Mouse (Mus musculus): ENCODE measurements around the gene E4f1. TPM values are rescaled to one million over a fixed set of nuclear protein-coding genes. Genes with fewer than 3 reads are reported as not detected.

Gene E4f1
- total RNA-seq, 2 experiments from 2014 or later, result 30.3 to 42.7 TPM

DNA sequence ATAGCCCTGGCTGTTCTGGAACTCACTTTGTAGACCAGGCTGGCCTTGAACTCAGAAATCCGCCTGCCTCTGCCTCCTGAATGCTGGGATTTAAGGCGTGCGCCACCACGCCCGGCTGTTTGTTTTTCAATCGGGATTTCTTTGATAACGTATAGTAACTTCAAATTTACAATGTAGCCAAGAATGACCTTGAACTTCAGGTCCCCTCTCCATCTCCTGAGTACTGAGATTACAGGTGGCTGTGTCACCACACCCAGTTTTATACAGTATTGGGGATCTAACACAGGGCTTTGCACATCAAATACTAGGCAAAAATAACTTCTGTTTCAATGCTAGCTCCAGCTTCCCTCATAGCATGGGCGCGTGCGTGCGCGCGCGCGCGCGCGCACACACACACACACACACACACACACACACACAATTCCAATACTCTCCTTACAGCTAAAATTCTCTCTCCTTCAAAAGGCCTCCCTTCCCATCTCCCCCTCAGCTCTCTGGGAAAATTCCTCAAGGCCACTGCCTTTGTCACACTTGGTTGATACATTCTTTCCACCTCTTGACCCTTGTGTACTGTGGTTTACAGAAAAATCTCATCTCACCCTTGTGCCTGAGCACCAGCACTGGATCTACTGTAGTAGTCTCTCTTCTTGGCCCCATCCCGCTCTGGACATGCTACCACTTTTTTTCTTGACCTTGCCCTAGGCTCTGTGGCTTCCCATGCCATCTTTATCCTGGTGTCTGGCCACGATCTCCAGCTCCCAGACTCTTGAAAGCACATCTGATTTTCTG is 11.1 kb upstream of the E4f1 start:
- no peak for DNase-seq

DNA sequence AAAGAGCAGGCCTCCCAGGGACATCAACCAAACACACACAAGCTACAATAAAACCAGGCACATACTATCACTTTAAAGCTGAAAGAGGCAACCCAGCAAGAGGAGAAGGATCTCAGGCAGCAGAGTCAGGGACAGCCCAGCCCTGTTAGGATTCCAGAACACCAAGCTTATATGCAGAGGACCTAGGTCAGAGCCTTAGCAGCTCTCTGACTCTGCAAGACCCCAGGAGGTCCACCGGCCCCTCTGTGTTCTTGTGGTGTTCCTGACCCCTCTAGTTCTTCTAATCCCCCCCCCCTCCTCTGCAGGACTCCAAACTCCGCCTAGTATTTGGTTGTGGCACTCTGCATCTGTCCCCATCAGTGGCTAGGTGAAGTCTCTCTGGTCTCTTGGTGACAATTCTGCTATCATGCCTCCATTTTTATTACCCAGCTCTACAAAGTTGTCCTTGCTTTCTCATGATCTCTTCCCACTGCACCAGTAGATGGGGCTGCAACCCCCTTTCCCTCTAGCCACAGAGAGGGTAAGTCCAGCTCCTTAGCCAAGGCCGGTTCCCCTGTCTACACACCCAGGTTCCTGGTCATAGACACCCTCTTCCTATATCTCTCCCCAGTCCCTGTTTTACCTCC is 10.2 kb upstream of the E4f1 start:
- DNase-seq, result no peak

DNA sequence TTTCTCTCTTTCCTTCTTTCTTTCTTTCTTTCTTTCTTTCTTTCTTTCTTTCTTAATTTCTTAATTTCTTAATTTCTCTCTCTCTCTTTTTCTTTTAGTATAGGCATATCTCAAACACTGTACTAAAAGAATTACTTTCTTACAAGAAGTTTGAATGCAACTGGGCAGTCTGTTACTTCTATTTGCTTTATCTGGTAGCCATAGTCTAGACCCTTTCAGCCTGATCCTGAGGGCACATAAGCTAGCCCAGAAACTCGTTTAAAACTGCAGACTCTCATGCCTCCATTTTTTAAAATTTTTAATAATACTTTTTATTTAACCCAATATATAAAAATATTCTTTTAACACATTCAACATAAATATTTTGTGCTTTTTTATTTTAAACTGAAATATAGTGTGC is 9.3 kb upstream of the E4f1 start:
- DNase-seq, result no peak

DNA sequence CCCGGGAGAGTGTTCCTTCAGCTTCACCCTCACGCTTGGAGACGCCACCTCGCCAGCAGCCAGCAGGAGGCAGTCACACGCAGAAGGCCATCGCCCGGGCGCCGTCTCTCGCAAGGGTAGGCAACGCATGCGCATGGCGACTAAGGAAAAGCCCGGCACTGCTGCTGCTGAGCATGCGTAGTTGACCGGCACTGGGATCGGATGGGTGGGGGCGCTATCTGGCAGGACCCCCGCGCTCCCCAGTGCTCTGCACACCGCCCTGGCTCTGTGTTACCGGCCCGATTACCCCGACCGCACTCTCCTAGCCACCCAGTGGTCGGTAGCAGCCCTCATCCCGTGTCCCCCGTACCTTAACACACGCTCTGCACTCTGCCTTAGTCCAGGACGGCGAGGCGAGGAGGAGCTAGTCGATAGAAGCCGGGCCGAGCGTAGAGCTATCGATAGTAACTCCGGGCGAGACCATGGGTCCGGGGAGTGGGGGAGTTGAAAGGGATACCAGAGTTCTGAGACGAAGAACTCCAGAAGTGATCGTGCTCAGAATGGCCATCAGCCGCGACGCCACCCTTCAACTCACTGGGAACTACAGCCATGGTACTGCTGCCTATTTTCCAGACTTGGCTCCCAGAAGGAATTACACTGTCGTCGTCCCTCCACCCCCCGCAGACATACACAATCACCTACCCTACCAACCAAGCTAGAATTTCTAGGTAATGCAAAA is 8.7 kb upstream of the E4f1 start, which contains the start of gene Mlst8:
Mlst8 (minus strand) TSS at position 416 of the 718 bp plus-strand sequence.
- peak; percentile 98 for DNase-seq

DNA sequence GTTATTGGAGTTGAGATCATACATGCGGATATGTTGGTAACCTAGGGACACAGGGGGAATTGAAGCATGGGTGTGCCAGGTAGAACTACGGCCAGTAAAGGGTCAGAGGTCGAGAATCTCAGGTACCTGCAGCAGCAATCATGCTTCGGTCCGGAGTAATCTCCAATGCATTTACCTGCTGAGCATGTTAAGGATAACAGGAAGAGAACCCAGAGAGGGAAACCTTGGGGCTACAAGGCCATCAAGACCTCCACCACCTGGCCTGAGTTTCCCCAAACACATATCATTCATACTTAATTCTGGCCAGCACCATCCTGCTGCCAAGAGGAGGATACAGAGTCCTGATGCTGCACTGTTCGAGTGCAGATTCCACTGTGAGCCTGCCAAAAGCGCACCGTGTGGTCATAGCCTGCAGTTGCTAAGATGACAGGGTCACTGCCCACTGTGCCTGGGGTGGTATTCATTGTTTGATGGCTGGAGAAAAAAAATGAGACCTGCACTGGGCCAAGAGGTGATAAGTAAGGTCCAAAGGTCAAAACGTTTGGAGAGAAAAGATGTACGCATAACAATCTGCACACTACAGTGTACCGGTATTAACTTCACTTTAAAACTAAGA is 8.0 kb upstream of the E4f1 start:
- no peak for DNase-seq

DNA sequence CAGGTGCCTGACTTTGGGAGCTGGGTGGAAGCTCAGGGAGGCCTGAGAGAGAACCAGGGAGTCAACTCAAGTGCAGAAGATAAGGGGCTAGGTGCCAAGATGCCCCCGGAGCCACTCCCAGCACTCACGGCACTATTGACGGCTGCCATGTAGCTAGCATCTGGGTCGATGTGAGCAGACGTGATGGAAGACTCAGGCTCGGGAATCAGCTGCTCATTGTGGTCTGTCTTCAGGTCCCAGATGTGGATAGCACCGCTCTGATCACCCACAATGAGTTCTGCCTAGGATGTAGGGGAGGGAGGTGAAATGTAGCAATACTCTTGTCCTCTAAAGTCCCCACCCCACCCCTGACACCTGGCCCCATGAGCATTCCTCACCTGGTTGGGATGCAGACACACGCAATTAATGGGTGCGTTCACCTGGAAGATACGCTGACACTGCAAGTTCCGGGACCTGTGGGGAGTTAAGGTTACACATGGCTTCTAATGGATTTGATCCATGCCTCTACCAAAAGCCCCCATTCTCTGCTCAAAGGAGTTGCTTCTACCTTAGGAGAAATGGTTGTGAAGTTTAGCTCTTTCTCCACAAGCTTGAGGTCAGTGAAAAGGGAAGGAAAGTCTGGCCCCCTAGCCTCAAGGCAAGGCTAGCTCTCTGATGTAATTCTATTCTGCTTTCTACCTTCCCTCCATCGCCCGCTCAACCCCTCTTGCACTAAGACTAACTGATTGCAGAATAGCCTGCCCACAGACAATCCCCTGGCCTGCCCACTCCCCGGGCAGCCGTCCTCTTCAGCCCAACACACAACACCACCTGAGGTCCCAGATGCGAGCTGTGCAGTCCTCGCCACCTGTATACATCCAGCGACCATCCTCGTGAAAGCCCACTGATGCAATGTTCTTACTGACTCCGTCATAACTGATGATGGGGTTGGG is 7.2 kb upstream of the E4f1 start:
- no peak for DNase-seq

DNA sequence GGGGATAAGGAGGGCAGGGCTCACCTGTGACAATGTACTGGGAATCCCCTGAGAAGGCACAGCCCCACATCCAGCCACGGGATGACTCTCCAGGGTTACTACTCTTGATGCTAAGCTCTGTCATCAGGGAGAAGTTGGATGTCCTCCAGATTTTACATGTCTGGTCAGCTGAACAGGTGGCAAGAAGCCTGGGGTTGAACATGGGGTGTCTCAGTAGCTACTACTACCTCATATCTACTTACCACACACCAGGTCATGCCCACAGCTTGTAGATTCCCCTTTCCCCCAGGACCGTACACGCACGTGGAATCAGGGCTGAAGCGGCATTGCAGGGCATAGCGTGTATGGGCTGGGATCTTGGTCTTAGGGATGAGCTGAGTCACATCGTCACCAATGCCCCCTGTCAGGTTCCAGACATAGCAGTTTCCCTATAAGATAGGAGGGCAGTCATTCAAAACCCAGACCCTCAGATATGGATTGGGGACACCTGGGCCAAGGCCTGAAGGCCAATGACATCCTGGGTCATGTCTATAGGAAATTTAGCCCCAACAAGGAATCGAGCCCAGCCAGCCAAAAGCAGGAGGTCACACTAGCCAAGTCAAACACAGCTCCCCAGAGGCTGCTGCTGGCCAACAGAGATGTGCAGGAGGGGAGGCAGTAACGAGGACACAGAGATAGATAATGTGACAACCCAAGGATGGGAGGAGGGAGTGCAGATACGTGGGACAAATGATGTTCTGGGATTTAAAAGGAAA is 6.1 kb upstream of the E4f1 start:
- DNase-seq, result no peak

DNA sequence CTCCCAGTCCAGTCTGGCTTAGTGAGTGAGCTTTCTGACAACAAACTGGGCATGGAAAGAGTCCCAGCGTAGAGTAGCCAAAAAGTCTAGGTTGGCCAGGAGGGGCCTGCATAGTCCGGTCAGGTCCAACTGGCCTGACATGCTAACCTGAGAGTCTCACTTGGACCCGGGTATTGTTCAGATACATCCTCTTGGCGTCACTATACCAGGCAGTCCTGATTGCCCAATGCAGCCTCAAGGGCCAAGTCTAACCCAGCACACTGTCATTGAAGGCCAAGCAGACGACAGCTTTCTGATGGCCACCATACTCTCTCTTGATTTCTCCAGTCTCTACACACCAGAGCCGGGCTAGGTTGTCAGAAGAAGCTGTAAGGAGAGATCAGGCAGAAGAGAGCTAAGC is 5.5 kb upstream of the E4f1 start:
- no peak for DNase-seq

DNA sequence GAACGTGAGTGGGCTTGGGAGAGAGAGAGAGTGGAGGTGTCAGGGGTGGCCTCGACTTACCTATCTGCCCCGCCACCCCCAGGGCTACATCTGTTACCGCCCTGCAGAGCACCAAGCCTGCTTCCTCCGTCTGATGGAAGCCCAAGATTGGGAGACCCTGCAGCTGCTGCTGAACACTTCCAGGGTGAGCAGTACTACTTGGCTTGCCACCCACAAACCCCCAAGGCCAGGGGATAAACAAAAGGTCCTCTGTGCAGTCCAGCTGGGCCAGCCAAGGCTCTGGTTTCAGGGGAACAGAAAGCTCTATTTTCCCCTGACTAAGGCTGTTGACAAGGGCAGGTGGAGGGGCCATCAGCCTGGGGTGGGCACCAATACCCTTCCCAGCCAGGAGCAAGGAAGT is 4.4 kb upstream of the E4f1 start:
- DNase-seq, result peak; percentile 66 to 71

DNA sequence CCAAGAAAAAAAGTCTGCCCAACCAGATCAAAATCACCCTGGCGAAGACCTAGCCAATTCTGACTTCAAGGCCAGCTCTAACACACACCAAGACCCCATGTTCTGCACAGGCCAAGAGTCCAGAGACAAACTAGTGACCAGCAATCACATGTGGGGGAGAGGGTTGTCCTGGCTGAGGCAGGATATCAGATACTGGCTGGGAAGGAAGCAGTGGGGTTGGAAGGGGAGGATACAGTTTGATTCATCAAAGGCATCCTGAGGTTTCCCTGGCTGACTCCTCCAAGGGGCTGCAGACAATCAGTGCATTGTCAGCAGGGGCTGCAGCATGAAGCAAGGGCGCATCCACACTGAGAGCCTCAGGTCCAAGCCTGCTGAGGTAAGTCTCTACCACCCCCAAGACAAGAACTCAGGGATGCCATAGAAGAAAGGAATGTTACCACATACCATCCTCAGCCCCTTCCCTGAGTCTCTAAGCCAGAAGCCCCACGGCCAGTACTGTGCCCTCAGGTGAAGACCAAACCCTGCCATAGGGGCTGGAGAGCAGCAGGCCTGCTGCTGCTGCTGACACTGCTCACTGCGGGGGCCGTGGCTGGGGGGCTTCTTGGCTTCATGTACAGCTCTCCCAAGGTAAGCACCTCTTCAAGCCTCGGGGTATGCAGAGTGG is 3.6 kb upstream of the E4f1 start, which contains the start of gene Bricd5:
Bricd5 (plus strand) TSS at position 273 of the 664 bp plus-strand sequence.
- DNase-seq, result no peak

DNA sequence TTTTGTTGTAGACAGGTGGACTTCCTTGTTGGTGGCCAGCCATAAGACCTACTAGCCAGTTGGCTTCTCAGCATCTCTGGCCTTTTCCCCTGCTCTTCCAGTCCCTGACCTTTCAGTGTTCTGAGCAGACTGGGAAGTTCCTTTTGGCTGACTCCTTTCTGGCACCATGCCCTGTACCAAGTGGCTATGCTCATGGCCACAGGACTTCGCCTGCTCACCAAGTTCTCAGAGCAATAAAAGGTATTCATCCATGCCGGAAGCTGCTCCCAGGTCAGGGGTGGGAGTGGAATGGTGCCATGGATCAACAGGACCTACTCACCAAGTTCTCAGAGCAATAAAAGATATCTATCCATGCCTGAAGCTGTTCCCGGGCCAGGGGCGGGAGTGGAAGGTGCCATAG is 2.4 kb upstream of the E4f1 start:
- DNase-seq, result no peak

DNA sequence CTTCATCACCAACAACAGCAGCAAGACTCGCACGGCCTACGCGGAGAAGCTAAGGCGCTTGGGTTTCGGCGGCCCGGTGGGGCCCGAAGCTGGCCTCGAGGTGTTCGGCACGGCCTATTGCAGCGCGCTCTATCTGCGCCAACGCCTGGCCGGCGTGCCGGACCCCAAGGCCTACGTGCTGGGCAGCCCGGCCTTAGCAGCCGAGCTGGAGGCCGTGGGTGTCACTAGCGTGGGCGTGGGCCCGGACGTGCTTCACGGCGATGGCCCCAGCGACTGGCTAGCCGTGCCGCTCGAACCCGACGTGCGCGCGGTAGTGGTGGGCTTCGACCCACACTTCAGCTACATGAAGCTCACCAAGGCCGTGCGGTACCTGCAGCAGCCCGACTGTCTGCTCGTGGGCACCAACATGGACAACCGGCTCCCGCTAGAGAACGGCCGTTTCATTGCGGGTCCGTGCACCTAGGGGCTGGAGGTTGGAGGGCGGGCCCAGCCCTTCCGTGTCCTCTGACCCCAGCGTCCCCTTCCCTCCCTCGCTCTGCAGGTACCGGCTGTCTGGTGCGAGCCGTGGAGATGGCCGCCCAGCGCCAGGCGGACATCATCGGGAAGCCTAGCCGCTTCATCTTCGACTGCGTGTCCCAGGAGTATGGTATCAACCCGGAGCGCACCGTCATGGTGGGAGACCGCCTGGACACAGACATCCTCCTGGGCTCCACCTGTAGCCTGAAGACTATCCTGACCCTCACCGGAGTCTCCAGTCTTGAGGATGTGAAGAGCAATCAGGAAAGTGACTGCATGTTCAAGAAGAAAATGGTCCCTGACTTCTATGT is 801 bp upstream of the E4f1 start:
- peak in 1 of 2 experiments; percentile 55 for DNase-seq

DNA sequence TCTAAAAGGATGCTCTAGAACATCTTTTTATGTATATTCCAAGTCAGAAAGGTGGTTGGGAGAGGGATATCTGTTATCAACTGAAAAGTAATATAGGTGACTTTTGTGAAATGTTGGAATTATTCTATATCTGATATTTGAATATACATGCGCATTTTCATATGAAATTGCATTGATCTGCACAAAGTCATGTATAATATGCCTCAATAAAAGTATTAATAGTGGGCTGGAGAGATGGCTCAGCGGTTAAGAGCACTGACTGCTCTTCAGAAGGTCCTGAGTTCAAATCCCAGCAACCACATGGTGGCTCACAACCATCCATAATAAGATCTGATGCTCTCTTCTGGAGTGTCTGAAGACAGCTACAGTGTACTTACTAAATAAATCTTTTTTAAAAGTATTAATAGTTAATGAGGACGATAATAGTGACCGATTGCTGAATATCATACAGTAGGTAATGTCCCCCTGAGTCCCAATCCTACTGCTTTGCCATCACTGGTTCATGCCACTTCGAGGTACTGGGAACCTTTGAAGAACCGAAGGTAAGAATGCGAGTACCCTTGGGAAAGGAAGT is 690 bp downstream of the E4f1 start:
- DNase-seq, result no peak

DNA sequence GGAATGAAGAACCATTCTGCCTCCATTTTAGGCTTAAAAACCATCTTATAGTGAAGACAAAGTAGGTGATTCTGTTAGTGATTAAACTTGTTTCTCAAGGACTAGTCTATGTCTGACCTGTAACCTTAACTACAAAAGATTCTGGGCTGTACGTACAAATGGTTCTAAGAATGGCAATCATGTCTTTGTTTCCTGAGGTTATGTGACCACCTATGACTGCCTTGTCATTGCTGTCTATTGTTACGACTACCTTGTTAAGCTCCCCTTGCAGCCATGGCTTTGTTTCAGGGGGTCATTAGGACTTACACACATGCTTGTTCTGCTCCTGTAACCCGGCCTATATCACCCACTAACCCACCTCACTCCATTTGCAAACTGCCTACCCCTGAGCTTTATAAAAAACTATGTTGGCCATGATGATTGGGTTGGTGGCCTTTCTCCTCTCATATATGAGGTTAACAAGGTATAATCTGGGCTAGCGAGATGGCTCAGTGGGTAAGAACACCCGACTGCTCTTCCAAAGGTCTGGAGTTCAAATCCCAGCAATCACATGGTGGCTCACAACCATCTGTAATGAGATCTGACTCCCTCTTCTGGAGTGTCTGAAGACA is 1.4 kb downstream of the E4f1 start:
- no peak for DNase-seq

DNA sequence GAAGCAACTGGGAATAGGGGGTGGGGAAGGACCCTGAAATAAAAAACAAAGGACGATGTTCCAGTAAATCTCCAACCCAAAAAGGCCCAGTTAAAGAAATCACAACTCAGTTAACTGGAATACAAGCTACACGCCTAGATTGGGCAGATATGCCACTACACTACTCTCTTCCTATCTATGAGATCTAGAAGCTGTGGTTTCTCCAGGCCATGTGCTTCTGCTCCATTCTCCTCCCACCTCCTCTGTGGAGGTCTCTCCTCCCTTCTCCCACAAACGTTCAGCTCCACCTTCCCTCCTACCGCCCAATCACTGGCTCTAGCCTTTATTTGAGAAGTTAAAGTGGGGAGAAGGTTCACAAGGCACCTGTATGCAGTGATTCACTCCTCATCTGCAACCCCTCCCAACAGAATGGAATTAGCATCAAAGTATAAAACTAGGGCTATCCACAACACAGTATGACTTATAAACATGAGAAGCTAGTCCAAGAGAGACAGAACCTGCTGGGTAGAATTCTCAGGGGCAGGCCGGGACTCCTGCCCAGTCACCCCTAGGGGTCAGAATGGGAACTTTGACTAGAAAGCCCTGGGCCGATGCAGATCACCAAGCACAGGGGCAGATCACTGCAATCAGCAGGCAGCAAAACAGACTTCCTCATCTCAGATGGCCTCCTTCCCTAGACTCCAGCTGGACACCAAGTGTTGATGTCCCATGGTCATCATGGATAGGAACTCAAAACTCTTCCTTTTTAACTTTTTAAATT is 6.6 kb downstream of the E4f1 start:
- no peak for DNase-seq

DNA sequence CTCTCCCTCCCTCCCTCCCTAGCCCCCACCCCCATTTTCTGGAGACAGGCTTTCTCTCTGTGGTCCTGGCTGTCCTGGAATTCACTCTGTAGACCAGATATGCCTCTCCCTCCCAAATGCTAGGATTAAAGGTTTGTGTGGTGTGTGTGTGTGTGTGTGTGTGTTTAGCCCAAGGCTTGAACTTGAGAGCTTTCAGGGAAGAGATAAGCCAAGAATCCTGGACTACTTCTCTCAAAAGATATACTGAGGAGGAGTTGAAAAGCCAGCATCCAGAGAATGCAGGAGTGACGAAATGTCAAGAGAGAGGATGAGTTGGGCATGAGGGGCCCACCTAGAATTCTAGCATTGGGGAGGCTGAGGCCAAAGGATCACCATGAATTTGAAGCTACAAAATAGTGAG is 7.2 kb downstream of the E4f1 start:
- no peak for DNase-seq

DNA sequence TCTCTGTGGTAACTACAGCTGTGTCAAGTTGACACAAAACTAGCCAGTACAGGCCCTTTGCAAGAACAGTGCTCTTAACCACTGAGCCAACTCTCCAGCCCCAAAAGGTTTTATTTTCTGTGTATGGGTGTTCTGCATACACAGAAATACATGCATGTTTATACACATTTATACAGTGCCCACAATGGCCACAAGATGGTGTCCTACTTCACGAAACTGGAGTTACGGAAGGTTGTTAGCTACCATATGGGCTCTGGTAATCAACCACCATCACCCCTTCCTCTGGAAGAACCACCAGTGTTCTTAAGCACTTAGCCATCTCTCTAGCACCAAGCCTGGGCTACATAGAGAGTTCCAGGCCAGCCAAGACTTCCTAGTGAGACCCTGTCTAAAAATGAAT is 8.5 kb downstream of the E4f1 start:
- no peak for DNase-seq
